Mouse (Mus musculus): ENCODE measurements around the gene Rin2.

Gene Rin2

DNA sequence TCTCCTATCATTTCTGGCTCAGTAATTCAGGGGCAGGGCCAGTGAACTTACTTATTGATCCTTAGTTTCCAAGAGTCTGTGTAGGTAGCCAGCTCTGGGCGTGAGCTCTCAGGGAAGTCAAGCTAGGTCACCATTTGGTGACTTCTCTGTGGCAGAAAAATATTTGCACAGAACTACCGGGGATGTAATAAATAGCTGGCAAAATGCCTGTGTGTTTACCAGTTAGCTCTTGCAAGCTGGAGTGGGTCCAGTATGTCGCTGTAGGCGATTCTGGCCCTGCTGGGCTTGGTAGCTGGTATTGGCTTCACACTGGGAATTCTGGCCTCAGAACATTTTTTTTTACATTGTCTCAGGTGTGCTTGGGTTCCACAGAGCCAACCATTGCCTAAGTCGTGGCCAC lies 60.1 kb downstream of the Rin2 start:
- DNase-seq (ENCODE audit: low spot score in 2 of 2): no peak

DNA sequence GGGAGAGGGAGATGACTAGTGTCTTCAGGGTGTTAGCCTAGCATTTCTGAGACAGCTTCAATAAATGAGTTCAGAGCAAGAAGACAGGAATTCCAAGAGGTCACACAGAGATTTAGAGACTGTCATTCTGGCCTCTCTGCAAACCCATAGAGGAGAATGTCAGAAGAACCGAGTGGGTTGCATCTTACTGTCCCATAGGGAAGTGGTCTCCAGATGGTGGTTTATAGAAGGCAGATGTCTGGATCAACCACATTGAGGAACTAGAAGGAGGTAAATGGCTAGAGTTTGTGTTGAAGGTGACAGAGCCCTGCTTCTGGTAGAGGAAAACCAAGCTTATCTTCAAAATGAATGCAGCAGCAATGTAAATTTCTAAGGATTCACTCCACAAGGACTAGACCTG lies 61.5 kb downstream of the Rin2 start:
- no peak for DNase-seq (ENCODE audit: low spot score in 2 of 2)

DNA sequence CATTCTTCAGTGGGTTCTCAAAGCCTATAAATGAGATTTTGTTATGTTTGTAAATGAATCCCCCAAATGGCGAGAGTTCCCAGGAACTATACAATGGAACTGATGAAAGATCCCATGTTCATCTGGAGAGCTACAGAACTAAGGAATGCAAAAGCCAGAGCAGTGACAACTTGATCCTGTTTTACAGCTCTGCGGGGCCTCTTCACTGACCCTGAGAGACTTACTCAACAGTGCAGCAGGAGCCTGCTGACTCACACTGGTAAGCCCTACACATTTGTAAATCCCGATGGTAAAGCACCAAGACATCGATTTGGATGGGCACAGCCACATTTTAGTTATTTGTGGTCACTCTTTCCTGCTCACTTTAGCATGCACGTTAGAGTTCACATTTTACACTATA lies 62.2 kb downstream of the Rin2 start:
- DNase-seq (ENCODE audit: low spot score in 2 of 2): no peak

DNA sequence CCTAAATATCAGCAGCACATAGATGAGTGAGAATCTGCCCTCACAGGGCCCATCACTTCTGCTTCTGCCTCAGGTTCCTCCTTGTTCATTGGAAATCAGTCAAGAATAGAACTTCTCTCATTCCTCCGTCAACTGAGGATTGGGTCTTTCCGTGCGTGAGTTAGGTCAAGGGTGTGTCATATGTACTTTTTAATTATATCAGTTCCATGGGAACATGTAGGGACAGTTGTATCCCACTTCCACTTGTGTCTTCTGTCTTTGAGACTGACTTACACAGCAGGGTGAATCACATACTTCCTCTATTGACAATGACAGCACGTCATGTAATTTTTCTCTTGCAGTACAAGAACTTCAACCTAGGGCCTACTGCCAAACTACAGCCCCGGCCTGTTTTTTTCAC lies 65.7 kb downstream of the Rin2 start:
- DNase-seq (ENCODE audit: low spot score in 2 of 2): no peak

DNA sequence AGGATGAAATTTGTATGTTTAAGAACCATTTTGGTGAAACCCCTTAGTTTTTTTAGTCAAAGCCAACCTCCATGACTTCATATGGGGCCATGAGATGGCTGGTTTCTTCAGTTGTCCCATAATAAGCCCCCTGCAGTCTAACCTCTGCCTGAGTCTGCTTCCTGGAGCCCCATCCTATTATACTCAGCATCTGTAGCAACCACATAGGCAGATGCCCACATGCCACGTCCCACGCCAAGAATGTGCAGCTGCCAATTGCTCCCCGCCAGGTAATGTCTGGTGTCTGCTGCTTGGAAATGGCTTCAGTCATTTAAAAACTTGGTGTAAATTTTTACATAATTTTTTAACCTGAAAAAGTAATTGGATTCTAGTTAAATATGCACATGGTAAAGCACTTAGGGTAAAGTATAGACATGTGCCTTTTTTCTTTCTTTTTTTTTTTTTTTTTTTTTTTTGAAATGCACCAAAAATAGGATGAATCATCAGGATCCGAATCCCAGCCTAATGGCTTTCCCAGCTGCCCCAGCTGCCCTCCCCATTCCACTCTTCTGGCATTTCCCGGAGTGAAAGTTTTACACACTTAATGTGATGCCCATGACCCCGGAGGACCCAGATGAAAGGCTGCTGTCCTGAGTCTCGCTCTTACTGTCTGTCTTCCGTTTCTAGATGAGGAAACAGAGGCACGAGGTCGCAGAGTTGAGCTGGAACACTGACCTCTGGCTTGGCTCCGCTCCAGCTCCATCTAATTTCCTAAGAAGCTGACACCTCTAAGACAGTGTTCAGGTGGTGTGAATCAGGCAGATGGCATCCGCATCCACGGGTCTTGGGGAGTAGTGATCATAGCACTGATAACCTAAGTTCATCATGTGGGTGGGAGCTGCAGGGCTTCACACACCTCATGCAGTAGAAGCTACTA lies 68.0 kb downstream of the Rin2 start:
- no peak for DNase-seq (ENCODE audit: low spot score in 2 of 2)

DNA sequence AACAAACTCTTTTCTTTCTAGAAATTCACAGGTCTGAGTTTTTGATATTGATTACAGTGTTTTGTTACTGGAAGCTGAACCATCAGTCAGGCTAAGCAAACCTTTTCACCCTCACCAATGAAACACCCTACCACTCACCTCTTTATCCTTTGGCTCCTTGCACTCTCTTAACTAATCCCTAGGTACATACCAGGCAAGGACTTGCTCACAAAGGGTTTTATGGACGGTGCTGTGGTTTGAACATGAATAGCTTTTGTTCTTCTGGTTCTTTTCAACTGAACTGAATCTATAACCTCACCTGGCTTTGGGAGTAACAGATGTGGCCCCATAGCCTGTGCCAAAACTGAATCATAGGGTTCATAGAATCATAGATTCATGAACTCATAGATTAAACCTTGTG lies 71.4 kb downstream of the Rin2 start:
- no peak for DNase-seq (ENCODE audit: low spot score in 2 of 2)

DNA sequence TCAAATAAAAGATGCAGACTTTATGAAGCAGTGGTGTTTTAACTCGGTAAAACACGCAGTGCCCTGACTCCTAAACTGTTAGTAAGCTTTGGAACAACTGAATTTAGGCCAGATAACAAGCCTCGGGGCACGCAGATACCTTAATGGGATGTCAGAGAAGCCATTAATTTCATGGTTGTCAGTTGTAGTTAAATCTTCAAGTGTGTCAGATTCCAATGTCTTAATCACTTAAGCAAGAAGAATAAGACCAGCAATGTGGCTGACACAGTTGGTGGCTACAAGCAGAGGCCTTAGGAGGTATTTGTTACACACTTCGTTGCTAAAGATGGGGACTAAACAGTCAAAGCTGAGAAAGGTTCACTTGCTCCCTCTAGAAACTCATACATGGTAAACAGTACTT lies 74.6 kb downstream of the Rin2 start:
- DNase-seq (ENCODE audit: low spot score in 2 of 2): no peak

DNA sequence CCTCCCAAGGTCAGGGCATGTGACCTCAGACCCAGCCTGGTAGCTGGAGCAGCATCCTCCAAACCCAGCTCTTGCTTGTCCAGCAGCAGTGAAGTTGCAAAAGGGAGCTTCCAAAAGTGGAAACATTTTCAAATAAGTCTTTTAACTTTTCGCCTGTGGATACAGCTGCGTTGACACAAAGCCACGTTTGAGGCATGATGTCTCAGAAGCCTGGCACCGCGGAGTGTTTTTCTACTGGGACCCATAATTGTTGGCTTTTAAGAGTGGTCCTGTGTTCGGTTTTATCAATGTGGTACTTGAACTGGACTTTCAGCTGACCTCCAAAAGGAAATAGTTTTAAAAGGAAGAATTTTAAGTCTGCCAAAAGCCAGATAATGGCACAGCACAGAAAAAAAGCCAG lies 77.6 kb downstream of the Rin2 start:
- peak in 1 of 2 experiments; percentile 3 for DNase-seq (ENCODE audit: low spot score in 2 of 2)

DNA sequence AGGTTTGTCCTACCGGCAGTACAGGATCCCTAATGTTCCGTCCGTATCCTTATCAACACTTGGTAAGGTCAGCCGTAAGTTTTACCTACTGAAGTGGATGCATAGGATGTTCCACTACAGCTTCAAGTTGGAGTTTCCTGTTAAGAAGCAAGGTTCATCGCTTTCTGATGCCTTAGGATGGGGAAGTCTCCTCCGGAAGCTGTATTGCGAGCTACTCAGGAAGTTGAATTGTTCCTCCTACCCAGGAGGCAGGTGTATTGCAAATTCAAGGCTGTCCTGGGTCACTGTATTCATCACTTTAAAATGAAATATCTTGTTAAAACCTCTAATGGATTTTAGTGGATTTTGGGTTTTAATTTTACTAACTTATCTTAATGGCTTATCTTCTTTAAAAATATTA lies 79.0 kb downstream of the Rin2 start:
- no peak for DNase-seq (ENCODE audit: low spot score in 2 of 2)

DNA sequence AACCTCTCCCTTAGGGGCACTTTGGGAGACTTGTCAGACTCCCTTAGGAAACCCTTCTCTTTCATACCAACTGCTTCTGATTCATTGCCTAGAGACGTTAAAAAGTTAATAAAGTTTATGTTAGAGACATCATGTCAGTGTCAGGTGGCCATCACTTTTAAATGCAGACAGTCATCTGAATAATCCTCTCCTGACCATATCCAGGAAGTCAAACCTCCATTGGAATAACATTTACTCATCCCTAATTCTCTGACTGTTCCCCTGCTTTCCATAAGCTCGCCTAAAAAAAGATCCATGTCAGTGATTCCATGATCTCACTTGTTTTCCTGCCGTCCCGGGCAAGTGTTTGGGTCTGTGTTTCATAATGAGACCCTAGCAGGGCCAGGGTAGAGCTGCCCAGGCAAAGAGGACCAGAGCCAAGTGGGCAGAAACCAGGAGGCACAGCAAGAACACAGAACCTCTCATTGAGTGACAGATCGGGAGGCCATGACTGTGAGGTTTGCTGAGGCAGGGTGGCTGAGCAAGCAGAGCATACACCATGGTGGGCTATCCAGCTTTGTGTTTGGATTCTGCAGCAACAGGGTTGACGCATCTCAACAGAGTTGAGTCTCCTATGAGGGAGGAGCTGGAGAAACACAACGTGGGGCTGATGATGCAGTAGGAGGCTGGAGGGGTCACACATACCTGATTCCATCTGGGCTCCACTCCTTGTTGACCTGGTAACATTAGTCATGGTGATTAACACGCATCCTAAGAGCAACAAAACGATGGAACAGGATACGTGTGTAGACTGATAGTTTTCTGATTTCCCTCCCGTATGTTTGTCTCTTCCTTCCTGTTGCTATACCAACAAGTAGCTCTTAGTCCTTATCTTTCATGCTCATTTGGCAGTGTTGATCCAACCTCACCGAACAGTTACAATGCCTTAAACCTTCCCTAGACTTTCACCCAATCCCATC lies 81.1 kb downstream of the Rin2 start:
- no peak for DNase-seq (ENCODE audit: low spot score in 2 of 2)

DNA sequence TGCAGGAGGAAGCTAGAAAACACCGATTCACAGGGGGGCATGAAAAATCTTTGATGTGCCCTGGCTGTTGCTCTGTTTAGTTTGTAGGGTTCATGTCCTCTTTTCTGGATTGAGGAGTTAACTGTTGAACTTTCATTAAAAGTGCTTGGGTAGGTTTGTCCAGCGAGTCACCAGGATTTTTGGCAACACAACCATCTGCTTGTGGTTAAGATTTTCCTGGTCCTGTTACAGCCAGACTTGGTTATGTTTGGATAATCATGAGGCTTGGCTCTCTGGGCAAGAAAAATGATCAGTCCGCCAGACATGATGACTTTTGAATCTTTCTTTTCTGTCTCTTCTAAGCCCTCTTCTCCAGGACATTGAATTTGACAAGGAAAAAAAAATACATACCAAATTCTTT lies 85.1 kb downstream of the Rin2 start:
- DNase-seq (ENCODE audit: low spot score in 2 of 2): no peak

DNA sequence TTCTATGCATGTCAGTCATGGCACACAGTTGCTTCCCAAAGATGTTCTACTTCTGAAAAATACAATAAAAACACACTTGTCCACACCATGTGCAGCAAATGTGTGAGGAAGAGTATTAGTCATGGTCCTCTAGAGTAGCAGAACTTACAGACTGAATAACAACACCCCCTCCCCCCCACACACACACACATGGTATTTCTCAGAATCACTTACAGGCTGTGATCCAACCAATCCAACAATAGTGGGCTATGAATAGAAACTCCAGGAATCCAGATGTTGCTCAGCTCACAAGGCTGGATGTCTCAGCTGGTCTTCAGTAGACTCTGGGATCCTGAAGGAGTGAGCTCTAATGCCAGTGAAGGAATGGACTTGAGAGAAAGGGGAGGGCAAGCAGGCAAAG lies 86.4 kb downstream of the Rin2 start:
- DNase-seq (ENCODE audit: low spot score in 2 of 2): no peak

DNA sequence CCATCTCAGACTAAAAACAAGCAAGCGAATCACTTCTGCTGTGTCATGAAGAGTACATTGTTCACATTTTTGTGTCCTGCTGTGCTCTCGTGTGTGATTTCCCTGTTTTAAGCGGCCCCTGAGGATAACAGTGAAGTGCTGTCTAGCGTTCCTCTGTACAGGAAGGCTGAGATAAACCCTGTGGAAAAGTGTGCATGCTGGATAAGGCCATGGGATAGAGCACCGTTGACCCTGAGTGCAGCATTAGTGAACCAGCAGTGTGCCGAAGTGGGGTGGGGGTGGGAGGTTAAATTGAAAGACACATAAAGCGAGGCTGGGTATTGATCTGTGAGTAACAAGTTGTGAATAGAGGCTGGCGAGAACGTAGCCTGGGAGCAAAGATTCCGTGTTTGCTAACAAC lies 94.9 kb downstream of the Rin2 start:
- DNase-seq (ENCODE audit: low spot score in 2 of 2): no peak

DNA sequence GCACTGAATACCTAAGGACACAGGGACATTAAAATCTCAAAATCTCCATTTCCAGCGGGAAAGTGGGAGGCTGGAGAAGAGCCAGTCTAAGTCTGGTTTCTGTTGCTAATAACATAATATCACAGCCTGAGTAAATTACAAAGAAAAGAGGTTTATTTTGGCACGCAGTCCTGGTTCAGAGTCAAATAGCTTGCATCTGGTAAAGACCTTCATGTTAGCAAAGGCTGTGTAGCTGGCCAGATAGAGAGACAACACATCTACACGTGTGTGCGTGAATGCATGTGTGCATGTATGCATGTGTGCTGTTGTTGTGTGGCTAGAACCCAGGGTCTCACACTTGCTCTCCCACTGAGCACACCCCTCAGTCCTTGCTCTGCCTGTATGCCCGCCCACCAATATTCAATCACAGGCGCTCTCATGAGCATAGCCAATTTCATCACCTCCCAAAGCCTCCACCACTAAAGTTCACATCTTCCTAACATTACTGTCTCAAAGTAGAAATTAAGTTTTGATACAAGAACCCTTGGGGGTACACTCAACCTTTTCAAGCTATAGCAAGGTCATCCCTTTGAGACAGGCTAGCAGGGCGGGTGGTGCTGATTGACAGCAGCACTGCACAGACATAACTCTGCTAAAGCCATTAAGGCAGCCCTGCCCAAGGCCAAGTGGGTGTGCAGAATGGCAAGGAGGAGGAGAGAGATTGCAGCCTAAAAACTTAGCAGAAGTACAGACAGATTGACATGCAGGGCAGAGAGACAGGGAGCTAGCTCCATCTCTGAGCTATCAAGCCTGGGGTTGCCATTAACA lies 95.9 kb downstream of the Rin2 start:
- no peak for DNase-seq (ENCODE audit: low spot score in 2 of 2)

DNA sequence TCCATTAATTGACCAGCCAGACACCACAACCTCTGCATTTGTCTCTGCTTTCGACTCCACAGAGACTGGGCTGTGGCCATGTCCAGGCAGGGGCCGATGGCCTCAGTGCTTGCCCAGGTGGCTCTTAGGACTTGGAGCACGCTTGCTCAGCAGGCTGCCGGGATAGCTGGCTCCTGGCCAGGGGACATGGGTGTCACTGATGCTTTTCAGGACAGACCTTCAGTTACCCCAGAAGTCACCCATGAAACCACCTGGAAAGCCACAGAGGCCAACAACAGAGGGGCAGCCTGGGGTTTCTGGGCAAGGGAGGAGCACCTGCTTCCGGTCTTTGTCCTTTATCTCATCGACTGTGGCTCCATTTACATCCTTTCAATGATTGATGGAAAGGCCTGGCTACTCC lies 108.2 kb downstream of the Rin2 start:
- DNase-seq (ENCODE audit: low spot score in 2 of 2): no peak

DNA sequence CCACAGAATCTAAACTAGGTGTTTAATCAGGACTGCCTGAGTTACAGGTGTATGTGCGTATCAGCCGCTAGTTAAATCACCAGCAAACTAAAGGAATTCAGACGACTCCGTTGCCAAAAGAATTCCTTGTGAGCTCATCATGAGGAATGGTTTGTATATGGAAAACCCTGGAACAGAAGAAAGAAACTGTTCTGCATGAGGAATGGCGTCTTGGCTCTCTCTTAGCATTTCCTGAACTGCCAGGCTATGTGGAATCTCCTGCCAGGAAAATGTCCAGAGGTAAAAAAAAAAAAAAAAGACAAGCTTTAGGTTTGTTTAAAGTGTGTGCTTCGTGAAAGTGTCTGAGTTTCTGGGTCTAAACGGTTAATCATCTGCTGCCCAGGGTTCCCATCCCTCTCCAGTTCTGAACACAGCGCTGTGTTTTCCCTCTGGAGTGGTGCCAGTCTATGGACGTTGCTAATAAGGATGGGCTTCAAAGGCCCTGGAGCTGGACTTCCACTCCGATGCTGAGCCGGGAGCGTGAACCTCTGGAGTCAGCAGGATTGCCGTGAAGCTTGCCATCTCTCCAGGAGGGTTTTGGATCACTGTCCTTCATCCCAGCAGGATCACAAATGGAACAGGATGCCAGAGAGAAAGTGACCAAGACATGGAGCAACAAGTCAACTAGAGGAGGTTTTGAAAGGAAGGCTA lies 109.4 kb downstream of the Rin2 start:
- no peak for DNase-seq (ENCODE audit: low spot score in 2 of 2)

DNA sequence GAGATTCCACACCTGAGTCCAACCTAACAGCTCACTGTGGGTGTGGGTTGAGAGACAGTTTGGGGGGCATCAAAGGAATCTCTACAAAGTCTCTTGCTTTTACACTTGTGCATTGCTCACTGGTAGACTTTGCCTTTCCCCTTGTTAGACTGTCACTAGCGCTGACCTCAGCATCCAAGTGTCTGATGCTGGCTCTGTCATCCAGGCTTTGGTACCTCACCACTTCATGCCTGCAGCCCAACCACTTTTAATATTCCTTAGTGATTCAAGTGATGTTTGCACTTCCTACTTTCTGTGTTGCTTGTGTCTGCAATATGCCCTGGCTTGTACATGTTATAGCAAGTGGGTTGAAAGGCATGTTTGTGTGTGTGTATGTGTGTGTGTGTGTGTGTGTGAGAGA lies 109.9 kb downstream of the Rin2 start:
- no peak for DNase-seq (ENCODE audit: low spot score in 2 of 2)

DNA sequence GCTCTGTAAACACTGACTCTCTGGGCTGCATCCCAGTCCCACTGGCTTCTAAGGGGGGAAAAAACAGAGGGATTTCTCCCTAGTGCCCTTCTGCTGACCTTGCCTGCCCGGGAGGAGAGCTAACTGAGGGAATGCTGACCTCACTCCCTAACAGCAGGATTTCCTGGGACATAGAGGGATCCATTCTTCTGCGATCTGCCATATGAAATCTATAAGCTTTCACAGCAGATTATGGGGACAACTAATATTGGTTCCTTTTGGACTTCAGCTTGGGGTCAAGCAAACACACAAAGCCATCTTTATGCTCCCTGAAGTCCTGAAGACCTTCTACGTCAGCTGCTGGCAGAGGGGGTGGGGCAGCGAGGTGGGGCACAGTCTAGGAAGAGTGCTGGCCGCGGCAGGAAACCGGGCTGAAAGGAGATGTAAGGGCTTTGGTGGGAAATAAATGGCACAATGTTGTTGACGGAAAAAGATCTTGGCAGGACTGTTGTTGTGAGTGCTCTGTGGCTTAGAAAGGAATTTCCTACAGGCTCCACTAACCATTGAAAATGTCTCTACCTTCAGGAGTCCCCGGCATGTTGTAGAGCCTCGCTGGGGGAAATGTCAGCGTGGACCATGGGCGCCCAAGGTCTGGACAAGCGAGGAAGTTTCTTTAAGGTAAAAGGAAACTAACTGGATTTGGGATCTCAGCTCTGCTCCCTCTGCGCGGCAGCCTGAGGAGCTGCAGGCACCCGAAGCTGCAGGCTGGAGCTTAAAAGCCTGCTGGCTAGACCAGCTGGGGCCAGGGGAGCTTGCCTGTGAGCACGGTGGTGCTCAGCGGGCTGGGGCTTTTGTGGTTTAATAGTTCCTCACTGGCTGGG lies 111.0 kb downstream of the Rin2 start:
- DNase-seq (ENCODE audit: low spot score in 2 of 2): peak in 1 of 2 experiments; percentile 5

DNA sequence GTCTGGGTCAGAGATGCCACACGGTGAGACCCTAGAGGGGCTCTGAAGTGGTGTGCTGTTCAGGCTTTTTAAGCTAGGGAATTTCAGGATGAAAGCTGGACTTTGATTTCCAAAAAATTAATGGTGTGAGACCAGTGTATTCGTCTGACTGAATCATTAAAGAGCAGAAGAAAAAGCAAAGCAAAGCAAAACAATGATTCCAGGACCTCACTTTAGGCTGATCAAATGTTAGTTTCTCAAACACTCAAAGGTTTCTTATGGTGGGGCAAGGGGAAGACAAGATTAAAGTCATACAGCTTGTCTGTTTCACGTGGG lies 111.6 kb downstream of the Rin2 start:
- no peak for DNase-seq (ENCODE audit: low spot score in 2 of 2)

DNA sequence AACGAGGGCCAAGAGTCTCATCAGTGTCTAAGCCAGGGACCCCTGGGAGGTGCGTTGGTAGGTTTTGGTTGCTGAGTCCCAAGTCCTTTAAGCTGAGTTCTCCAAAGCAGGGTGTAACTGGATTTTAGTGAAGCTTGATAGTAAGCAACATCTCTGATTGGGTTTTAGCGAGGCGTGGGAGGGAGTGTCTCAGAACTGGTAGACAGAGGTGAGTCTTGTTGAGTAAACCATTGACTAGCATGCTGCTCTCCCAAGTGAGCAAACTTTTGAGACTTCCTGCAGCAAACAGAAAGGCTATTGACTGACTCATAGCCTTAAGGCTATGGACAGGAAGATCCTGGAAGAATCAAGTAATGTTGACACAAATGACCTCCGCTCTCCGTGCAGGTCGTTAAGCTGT lies 112.5 kb downstream of the Rin2 start:
- no peak for DNase-seq (ENCODE audit: low spot score in 2 of 2)
